8 mouse cellular contexts compared by ENCODE assay signal in genomic region chr9:24503858-24504219, GRCm38 (mm10). TPM values are rescaled to one million over a fixed set of nuclear protein-coding genes. Genes with fewer than 3 reads are reported as not detected.
DNase-seq lines count a peak whose midpoint lies in the region; ATAC-seq lines count a peak whose summit lies in the region.

No protein-coding gene starts in this region.

- no peaks in the 10 kb centered on the region for H3K27me3 ChIP-seq in intestine, embryonic 15.5 days (replicated peaks)
- no peaks in the 10 kb centered on the region for H3K27me3 ChIP-seq in midbrain, embryonic 16.5 days (ENCODE audit: control insufficient read depth, insufficient read depth, low read depth, low read length)

- peak overlapping the region; percentile 75 for H3K4me3 ChIP-seq in intestine, embryonic 15.5 days (replicated peaks)
- H3K4me3 ChIP-seq in midbrain, embryonic 16.5 days (ENCODE audit: low read depth, low read length) = peak overlapping the region; percentile 85

- no peak for ATAC-seq in intestine, embryonic 15.5 days
- no peak for ATAC-seq in midbrain, embryonic 16.5 days

- 0 out of 2 replicates have a peak, but pooled peaks cover 4% of the 10 kb centered on the region for H3K4me1 ChIP-seq in intestine, embryonic 15.5 days (replicated peaks)
- peaks cover 17% of the 10 kb centered on the region for H3K4me1 ChIP-seq in midbrain, embryonic 16.5 days (ENCODE audit: control insufficient read depth, insufficient read depth, low read length)

- H3K9me3 ChIP-seq in intestine, embryonic 15.5 days = no peaks in the 10 kb centered on the region
- H3K9me3 ChIP-seq in midbrain, embryonic 16.5 days (replicated peaks; ENCODE audit: control insufficient read depth, low read length, poor library complexity, severe bottlenecking) = no peaks in the 10 kb centered on the region

- no peak overlapping the region for H3K9ac ChIP-seq in intestine, embryonic 15.5 days
- no peak overlapping the region for H3K9ac ChIP-seq in midbrain, embryonic 16.5 days (ENCODE audit: low read depth, low read length)

- 7% methylated on average over 5 of the region's 5 CpGs for WGBS in intestine, embryonic 15.5 days
- 8% methylated on average over 5 of the region's 5 CpGs for WGBS in midbrain, embryonic 16.5 days

- H3K27ac ChIP-seq in intestine, embryonic 15.5 days = peak overlapping the region; percentile 73
- no peak overlapping the region for H3K27ac ChIP-seq in midbrain, embryonic 16.5 days (ENCODE audit: low read length)

- H3K36me3 ChIP-seq in intestine, embryonic 15.5 days = no peaks in the 10 kb centered on the region
- no peaks in the 10 kb centered on the region for H3K36me3 ChIP-seq in midbrain, embryonic 16.5 days (ENCODE audit: control insufficient read depth, insufficient read depth, low read length)

- peak overlapping the region; percentile 62 for H3K4me2 ChIP-seq in intestine, embryonic 15.5 days (replicated peaks)
- peak overlapping the region; percentile 66 for H3K4me2 ChIP-seq in midbrain, embryonic 16.5 days (ENCODE audit: low read length)

- peak; percentile 61 for DNase-seq in cerebellum, adult 9-10 months
- no peak for DNase-seq in cerebellum, adult 11-12 months
- DNase-seq in thymus, postnatal 0 days (ENCODE audit: low spot score) = peak; percentile 9
- DNase-seq in thymus, postnatal 4 days = no peak
- no peak for DNase-seq in layer of hippocampus, adult 18-20 months (ENCODE audit: low spot score in 2 of 2)
- DNase-seq in c-Kit-positive CD71-positive TER-119-positive erythroid progenitor cells, embryonic 14.5 days (ENCODE audit: low spot score) = no peak

RNA-seq across cellular contexts. Expression of gene Dpy19l1, which starts 0.9 kb away (rescaled TPM):
- polyA plus RNA-seq in thymus, postnatal 0 days (2015; fragmentation: Nextera tagmentation; extraction: Ambion mirVana) = 5.2 and 8.0 TPM in 2 replicates
- 10.4 and 11.3 TPM in 2 replicates for polyA plus RNA-seq in intestine, embryonic 15.5 days (2015; fragmentation: Nextera tagmentation; extraction: Ambion mirVana)
- 6.4 and 7.6 TPM in 2 replicates for polyA plus RNA-seq in midbrain, embryonic 16.5 days (2015; fragmentation: Nextera tagmentation; extraction: Ambion mirVana)
- total RNA-seq in layer of hippocampus, adult 18-20 months (2021) = 10 to 100 TPM; 42.3 to 45.7 TPM

Comparison
In these comparisons a context has a peak if more than half of its experiments do, and no peak if none do; other contexts are left out.
1. DNase-seq: peak in cerebellum, adult 9-10 months (single experiment) and thymus, postnatal 0 days (single experiment); none in cerebellum, adult 11-12 months (single experiment), thymus, postnatal 4 days (single experiment), layer of hippocampus, adult 18-20 months (0 of 2) and c-Kit-positive CD71-positive TER-119-positive erythroid progenitor cells, embryonic 14.5 days (single experiment).